Mouse (Mus musculus): ENCODE data around the gene Gm11084. TPM values are rescaled to one million over a fixed set of nuclear protein-coding genes. Genes with fewer than 3 reads are reported as not detected.
"Not testable (repeated sequence)": the region's sequence is repeated elsewhere in the genome, so short reads cannot be mapped to it uniquely, and the experiment has no call there.

Gm11084 gene
- polyA plus RNA-seq, 3 experiments from 2014 or later: not detected

DNA sequence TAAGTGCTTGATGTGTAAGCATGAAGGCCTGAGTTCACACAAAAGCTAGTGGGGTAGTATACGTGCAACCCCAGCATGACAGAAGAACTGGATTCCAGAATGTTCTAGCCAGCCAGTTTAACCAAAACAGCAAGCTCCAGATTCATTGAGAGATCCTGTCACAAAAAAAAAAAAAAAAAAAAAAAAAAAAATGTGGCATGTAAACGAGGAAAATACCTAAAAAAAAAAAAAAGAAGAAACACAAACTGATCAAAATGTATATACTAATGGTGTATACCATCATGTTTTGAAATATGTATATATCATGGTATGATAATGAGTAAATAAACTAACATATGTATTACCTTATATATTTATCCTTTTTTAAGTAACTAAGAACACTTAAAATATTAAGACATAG lies 7.6 kb upstream of the Gm11084 start:
- ATAC-seq: no peak

DNA sequence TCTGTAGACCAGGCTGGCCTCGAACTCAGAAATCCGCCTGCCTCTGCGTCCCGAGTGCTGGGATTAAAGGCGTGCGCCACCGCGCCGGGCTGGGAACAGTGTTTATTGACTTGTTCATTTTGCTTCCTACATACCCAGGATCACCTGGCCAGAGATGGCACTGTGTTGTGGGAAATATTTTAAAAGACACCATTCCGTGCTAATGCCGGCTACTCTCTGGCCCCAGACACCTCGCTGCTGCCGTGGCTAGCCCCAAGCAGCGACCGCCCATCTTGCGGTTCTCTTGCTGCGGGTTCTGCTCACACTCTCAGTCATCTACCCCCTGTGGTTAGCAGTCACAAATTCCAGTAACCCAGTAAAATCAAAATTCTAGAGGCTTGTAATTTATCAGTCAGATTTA lies 6.0 kb upstream of the Gm11084 start:
- ATAC-seq: no peak

DNA sequence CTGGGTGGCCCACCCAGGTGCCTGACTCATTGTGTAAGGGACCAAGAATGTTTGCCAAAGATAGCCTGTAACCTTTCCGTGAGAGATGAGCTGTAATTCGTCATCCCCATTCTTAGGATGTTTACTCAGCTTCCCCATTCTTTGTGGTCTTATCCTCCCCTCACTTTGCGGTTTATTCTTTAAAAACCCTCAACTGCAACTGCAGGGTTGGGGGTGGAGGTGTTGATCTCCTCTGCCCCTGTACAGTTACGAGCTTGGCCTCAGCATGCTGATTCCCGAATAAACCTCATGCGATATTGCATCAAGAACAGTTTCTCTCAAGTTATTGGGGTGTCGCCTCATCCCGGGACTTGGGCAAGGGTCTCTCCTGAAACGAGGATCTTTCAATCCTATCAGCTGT lies 2.4 kb upstream of the Gm11084 start:
- ATAC-seq: not testable (repeated sequence)

DNA sequence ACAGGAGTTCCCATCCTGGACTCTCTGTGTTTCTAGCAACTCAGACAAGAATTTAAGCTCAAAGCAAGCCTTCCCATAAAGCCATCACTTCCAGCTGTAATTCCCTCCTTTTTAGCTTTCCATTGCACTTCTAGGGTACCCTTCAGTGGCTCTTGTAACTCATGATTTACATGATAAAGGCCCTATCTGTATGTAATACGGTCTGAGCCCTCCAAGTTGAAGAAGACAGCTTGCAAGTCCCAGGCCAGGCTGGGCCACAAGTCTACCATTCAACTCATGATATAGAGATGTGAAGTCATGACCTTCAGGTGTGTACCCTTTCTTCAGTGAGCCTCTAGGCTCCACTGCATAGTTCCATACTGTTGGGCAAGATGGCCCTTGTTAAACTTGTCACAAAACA lies 1.0 kb downstream of the Gm11084 start:
- ATAC-seq: no peak

DNA sequence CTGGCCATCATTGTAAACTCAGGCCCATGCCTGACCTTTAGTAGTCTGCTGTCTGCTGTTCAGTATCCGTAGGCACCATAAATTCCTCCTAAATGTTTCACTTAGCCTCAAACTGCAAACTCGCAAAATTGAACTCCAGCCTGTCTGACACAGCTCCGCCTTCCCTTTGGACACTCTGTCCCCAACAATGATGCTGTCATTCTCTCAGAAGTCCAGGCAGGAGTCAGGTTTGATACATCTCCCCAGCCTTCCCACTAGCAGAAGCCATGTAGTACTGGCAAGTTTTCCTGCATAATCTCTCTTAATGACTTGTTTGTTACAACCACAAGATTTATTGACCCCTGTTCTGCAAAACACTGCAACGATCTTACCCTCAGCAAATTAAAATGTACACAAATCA lies 1.7 kb downstream of the Gm11084 start:
- ATAC-seq: no peak

DNA sequence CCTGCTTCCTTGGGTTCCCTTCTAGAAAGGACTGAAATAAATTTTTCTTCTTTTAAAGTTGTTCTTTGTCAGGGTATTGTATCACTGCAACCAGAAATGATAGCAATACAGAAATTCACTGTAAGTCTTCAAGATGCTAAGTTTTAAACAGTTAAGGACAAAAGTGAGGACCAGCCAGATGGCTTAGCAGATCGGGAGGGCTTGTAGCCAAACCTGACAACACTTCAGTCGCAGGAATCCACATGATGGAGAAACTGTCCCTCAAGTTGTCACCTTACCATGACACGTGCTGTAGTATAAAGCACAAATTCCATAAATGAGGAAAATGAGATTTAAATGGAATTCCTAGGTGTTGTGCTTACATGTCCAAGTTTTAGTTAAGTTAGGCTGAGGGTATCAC lies 3.3 kb downstream of the Gm11084 start:
- ATAC-seq: no peak

DNA sequence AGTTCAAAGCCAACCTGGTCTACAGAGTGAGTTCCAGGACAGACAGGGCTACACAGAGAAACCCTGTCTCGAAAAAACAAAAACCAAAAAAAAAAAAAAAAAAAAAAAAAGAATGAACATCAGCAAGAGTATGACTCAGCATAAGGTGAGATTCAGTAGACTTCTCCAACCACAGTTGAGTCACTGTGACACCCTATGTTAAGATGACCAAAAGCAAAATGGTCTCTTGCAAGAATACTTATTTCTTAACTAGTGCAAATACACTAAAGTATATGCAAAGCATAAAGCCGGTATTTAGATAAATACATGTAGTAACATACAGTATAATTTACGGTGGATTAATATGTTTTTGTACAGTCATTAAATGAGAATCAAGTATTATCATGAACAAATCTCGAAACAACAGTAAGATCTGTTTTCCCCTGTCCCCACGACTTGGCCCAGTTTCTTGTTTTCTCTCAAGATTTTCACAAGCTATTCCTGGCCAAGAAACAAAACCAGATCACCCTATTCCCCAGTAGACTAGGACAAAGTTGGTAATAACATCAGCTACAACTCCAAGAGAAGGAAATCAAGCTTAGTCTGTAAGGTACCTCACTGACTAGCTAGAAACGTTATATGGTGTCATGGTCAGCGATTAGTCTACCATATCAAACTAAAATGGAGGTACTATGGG lies 4.3 kb downstream of the Gm11084 start:
- ATAC-seq: no peak

DNA sequence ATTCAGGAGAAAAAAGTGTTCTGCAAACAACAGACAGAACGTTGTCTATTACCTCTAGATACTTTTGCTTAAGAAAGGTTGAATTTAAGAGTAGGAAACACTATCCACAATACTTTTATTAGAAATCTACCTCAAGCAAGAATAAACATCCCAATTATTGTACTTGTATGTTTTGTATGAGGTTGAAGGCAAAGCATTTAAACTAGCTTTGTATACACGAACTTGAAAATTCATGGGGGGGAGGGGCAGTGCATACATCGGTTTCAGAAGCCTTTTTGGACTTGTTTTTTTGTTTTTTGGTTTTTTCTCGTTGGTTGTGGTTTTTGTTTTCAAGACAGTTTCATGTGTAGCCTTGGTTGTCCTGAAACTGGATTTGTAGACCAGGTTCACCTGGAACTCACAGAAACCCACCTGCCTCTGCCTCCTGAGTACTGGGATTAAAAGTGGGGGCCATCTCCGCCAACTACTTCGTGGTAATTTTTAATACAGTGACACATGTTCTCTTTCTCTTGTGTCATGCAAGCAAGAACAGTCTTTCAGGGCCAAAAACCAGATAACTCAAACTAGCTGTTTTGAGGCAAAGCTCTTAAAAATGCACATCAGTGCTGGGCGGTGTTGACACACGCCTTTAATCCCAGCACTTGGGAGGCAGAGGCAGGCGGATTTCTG lies 4.9 kb downstream of the Gm11084 start:
- ATAC-seq: no peak

DNA sequence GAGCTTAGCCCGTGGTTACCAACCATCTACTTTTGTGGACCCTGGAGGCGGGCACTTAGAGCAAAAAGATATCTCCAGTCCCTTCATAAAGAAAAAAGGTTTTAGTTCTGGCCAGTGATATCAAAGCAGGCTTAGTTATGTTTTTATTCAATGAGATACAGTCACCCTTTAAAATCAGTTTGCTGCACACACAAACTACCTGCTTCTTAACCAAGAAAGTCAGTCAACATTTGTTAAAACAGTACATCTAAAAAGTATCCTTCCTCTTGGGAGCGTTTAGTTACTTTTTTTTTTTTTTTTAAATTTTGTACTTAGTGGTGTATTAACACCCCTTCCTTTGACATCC lies 5.5 kb downstream of the Gm11084 start:
- no peak for ATAC-seq

DNA sequence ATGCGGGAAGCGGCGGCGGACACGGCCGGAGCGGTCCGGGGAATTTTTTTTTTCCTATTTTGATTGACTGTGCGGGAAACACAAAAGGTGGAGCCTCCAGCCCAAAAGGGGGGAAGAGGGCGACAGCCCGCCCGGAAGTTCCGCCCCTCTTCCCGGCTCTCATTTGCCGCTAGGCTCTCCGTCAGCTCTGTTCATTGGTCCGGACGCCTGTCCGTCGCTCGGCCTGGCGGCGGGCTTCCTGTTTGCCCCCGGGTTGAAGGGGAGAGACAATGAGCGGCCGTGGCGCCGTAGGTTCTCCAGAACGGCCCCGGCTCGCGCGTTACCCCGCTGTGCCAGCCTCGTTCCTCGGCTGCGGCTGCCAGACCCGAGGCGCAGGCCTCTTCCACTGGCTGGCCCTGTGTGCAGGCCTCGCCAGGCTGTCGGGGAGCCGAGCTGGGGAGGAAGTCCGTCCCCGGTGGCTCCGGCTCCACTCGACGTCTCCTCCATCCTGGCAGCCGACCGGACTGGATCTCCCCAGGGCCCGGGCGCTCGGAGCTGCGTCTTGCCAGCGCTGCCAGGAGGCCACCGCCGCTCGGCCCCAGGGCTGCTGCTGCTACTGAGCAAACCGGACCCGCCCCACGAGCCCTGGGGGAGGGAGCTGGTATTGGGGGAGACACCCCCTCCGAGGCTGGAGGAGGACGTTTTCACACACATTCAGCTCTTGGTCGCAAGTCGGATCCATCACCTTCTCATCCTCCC lies 6.0 kb downstream of the Gm11084 start, which contains the start of gene Sp3:
Sp3 (minus strand) TSS at position 110 of the 738 bp plus-strand sequence.
- ATAC-seq: peak; percentile 76

DNA sequence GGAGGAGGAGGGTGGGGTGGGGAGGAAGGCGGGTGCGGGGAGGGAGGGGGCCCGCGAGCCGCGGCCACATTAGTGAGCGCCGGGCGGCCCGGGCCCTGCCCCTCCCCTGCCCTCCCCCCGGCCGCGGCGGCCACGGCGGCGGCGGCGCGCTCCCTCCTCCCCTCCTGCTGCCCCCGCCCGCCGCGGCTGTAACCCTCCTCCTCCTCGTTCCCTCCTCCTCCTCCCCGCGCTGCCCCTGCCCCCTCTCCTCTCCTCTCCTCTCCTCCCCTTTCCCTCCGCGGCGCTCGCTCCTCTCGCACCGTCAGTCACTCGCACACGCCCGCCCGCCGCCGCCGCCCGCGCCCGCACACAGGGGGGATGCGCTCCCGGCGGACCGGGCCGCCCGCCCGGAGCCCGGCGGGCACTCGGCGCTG lies 6.9 kb downstream of the Gm11084 start:
- peak; percentile 39 for ATAC-seq

DNA sequence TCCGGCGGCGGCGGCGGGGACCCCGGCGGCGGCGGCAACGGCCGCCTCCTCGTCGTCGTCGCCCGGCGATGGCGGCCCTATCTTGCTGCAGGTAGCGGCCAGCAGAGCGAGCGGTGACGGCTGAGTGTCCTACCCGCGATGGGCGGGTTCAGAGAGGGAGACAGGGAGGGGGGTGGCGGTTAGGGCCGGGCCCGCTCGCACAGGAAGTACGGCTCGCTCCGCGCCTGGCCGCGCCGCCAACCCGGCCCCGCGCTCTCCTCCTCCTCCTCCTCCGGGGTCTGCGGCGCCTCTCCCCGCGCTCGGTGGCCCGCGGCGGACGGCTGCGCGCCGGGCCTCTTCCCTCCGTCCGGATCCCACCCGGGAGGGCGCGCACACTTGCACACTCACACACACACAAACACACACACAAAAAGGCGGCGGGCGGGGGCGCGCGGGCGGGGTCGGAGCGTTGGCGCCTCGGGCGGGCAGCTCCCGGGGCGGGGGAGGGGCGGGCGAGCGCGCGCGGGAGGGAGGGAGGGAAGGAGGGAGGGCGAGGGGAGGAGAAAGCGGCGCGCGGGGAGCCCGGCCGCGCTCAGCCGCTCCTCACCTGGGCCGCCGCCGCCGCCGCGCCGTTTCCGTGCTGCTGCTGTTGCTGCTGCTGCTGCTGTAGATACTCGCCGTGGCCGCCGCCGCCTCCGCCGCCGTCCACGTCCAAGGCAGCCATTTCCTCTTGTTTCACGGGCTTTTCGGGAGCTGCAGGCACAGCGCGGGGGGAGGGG lies 7.4 kb downstream of the Gm11084 start:
- peak; percentile 44 for ATAC-seq

DNA sequence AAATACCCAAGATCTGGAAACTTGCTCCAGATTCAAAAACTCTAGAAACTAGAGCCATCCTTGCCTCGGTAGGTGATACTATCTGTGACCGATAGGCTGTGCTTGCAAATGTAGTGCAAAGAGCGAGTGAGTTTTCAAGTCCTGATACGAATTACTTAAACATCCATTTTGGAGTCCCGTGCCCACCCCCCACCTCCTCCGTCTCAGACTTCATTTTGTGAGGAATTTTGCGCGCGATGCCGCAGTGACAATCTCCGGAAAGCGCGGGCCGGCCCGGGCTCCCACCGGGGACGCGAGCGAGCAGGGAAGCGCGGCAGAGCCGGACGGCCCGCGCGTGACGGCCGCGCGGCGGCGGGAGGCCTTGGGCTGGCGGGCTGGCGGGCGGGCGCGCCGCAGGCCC lies 8.0 kb downstream of the Gm11084 start:
- peak; percentile 51 for ATAC-seq

DNA sequence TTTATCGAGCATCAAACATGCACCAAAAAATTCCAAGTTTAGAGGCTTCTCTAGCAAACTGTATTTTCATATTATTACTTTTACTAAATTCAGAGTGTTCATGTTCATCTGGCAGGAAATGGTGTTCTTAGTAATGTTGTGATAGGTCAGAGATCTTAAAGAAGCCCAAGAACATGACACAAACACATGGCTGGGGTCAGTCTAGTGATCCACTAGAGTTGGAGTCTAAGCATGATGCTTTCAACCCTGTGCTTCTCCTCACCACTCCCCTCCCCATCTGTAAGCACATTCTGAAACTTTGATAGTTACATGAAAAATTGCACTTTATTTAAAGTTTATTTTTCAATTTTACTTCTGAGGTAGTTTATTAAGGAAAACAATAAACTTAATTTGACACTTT lies 9.2 kb downstream of the Gm11084 start:
- ATAC-seq: no peak

DNA sequence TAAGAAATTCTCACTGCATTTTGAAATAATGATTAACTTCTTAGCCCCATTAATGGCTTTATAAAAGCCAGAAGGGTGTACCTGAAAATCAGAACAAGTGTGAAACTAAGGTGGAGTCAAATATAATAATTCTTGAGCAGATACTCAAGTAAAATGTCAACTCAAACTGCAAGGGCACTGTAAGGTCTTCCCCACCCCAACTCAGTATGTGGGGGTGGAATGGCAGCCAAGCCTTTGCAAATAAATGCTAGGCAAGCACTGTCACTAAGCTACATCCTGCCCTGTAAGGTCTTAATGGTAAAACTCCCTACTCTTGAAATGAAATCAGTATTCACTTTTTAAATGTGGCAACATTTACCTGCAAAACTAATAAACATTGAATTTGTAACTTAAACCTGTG lies 10.5 kb downstream of the Gm11084 start:
- ATAC-seq: peak; percentile 15

DNA sequence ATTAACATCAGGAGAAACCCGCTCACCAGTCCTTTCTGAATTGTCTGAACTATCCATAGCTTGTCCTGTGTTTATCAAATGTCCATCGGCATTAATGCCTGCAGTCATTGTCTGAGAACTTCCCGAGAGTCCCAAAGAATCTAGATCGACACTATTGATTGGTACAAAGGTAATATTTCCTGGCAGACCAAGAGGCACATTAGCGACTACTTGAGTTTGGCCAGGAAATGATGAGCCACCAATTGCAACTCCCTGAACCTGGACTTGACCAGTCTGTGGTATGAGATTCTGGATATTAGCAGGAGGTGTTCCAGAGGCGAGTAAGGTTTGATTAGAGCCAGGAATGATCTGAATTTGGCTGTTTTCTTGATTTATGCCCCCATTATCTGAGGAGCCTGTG lies 15.7 kb downstream of the Gm11084 start:
- no peak for ATAC-seq

DNA sequence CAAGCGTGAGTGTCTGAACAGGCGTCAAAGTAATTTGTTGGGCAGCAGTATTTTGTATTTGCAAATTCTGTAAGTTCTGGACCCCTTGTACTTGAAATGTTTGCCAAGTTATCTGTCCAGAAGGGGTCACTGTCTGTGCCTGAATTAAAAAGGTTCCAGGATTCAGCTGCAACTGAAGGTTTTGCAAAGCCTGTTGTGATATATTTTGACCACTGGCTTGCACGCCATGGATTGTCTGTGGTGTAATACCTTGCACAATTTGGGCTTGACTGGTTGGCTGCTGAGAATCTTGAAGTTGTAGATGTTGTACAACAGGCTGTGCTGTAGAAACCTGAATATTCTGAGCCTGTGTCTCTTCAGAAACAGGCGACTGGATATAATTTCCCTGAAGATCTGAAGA lies 16.2 kb downstream of the Gm11084 start:
- no peak for ATAC-seq

DNA sequence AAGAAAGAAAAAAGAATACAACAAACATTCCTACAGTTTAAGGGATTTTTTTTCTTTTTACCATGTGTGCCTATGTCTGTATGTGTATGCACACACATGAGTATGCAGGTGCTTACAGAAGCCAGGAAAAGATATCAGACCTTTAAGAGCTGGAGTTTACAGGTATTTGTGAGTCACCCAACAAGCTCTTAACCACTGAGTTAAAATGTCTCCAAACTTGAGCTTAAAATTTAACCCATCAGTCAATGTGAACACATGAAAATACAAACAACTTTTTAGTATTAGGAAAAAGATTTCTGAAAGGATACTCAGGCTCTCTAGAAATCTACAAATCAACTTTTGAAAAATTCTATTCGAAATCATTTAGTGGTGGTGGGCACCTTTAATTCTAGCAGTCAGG lies 18.0 kb downstream of the Gm11084 start:
- no peak for ATAC-seq

DNA sequence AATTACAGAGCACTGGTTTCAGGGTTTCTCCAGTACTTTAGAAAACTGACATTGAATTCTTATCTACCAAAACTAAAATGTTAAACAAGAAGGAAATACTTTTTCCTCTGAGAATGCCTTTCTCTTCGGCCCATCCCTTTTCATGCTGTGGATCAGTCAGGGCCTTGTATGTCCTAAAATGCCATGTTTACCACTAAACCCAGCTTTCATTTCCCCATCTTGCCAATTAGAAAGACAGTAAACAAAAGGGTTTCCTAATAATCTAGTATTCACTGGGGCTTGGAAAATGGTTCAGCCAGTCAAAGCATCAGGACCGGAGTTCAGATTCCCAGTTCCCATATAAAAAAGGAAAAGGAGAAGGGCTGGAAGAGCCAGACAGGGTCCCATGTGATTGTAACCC lies 21.1 kb downstream of the Gm11084 start:
- ATAC-seq: no peak

DNA sequence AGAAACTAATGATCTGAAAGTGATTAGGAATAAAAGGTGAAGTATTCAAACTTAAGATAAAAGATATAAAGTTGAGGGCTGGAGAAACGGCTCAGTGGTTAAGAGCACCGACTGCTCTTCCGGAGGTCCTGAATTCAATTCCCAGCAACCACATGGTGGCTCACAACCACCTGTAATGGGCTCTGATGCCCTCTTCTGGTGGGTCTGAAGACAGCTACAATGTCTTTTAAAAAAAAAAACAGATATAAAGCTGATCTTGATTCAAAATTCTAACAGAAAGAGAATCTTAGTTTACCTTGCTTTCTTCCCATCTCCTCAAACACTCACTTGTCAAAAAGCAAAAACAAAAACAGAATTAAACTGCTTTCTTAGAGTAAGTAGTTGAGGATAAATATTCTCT lies 30.1 kb downstream of the Gm11084 start:
- ATAC-seq: no peak

DNA sequence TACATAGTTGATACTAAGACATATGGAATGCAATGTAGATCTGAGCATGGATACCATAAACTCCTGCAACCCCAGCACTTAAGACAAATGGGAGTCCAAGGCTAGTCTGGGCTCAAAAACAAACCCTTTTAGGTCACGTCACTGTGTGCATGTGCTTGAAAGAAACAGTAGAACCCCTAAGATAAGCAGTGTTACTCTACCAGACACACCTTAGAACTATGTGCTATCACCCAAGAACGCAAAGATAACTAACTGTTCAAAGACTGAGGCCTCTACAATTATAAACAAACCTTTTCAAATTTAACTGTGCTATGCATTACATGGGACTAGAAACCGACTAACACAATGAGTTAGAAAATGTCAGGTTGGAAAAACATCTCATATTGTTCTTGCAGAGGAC lies 33.5 kb downstream of the Gm11084 start:
- no peak for ATAC-seq

DNA sequence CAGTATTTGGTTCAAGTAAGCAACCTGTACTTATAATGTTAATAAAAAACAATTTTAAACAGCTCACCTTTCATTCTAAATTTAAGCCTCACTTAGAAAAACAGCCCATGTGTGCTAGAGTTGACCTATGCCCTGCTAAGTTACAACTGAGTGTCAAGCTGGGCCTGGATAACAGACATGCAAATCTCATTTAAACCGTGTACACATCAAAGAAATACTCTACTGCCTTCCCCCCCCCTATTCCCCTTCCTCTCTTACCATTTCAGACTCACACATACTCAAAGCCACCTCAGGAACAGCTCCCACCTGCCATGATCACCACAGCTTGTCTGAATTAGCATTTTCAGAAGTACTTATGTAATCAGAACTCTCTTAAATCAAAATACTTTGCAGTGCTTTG lies 50.6 kb downstream of the Gm11084 start:
- ATAC-seq: no peak

DNA sequence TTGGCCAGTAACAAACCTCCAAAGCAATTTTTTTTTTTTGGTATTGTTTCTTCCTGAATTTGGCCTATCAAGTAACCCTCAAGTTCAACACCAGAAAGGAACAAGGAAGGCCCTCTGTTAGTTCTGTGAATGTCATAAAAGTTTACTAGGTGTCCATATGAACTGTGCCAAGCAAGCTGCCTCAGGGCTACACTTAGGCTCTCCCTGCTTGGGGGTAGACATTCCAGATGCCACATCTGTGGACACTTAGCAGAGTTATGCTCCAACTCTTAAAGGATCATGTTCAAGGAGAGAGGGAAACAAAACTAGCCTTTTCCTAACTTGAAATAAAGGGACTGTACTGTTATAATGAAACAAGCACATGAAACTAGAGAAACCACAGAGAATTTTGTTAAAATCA lies 54.3 kb downstream of the Gm11084 start:
- no peak for ATAC-seq
